Mouse (Mus musculus): ENCODE measurements around the gene Med22. TPM values are rescaled to one million over a fixed set of nuclear protein-coding genes. Genes with fewer than 3 reads are reported as not detected.

Med22 gene
- 96.5 and 99.5 TPM in 2 replicates for polyA plus RNA-seq (2014; fragmentation: Nextera tagmentation; extraction: Ambion mirVana)

DNA sequence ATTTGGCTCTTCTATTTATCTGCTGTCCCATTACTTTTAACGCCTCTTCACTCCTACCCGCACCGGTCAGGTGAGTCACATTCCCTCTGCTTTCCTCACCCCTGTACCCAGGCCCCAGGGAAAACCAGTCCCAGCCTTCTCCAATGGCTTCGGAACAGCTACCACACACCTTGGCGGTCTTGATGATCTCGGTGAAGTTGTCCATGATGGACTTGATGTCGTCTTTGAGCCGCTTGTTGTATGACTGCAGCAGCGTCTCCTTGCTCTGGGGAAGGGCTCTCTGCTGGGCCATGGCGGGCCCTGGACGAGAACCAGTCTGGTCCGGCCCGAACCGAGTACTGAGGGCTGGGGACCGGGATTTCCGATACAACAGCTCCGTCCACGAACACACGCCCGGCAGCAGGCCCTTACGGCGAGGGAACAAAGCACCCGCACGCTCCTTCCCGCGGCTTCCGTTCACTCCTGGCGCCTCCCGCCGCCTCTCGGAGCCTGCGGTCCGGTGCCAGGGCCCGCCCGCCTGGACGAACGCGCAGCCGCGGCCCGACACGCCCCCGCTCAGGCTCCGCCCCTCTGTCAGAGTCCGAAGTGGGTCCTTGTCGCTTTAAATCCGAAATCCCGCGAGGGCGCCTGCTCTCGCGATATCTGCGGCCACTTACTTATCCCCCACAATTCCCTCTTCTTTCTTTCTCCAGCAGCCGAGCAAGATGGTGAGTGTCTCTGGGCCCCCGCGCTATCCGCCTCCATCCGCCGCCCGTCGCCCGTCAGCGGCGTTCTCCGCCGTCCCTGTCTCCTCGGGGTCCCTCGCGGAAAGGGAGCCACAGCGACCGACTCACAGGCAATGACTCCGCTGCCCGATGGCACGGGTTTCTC is at the start of gene Med22, which contains the start of gene Rpl7a:
Gene Med22 (minus strand): TSS at position 554 of the 870 bp plus-strand sequence.
Gene Rpl7a (plus strand): TSS at position 641 of the 870 bp plus-strand sequence.
- H3K9me3 ChIP-seq (ENCODE audit: control insufficient read depth, low read length) = no peaks in the 10 kb centered on the region
- ATAC-seq (ENCODE audit: low FRiP score) (peak; percentile 90), DNase-seq (ENCODE audit: low spot score, missing footprints) (peak; percentile 100)
- H3K4me1 ChIP-seq (ENCODE audit: control insufficient read depth, insufficient read depth, low read length) = peaks cover 22% of the 10 kb centered on the region
- H3K36me3 ChIP-seq (ENCODE audit: control insufficient read depth, insufficient read depth, low read length) = peaks cover 31% of the 10 kb centered on the region
- peak within 1 kb of the TSS; percentile 89 for H3K9ac ChIP-seq (ENCODE audit: low read length)
- peak within 1 kb of the TSS; percentile 76 for H3K4me3 ChIP-seq (ENCODE audit: low read depth, low read length)
- H3K4me2 ChIP-seq = peak within 1 kb of the TSS; percentile 99
- H3K27ac ChIP-seq (ENCODE audit: low read depth, low read length) = peak within 1 kb of the TSS; percentile 62
- under 1% methylated on average over 55 of the region's 74 CpGs for WGBS
- no peaks in the 10 kb centered on the region for H3K27me3 ChIP-seq (ENCODE audit: control insufficient read depth, insufficient read depth, low read length)

DNA sequence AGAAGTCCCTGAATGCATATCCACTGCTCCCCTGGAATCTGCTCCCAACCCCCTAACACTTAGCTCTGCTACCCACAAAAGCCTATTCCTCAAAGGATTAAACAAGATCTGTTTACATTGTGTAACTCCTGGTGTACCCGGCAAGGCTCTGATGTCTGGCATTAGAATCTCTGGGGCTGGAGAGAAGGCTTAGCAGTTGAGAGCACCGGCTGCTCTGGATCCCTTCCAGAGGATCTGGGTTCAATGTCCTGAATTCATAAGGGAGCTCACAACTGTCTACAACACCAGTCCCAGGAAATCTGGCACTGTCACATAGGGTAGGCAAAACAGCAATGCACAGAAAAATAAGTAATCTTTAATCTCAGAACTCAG is 47.0 kb upstream of the Med22 start:
- H3K9me3 ChIP-seq (ENCODE audit: control insufficient read depth, low read length) = no peaks in the 10 kb centered on the region
- ATAC-seq (ENCODE audit: low FRiP score) = no peak
- H3K27ac ChIP-seq (ENCODE audit: low read depth, low read length) = no peak overlapping the region
- H3K4me3 ChIP-seq (ENCODE audit: low read depth, low read length) = no peak overlapping the region
- H3K9ac ChIP-seq (ENCODE audit: low read length) = no peak overlapping the region
- WGBS = 88% methylated on average over 2 of the region's 2 CpGs
- peaks cover 39% of the 10 kb centered on the region for H3K36me3 ChIP-seq (ENCODE audit: control insufficient read depth, insufficient read depth, low read length)
- no peaks in the 10 kb centered on the region for H3K27me3 ChIP-seq (ENCODE audit: control insufficient read depth, insufficient read depth, low read length)
- DNase-seq (ENCODE audit: low spot score, missing footprints) = no peak
- H3K4me1 ChIP-seq (ENCODE audit: control insufficient read depth, insufficient read depth, low read length) = no peaks in the 10 kb centered on the region
- no peak overlapping the region for H3K4me2 ChIP-seq

DNA sequence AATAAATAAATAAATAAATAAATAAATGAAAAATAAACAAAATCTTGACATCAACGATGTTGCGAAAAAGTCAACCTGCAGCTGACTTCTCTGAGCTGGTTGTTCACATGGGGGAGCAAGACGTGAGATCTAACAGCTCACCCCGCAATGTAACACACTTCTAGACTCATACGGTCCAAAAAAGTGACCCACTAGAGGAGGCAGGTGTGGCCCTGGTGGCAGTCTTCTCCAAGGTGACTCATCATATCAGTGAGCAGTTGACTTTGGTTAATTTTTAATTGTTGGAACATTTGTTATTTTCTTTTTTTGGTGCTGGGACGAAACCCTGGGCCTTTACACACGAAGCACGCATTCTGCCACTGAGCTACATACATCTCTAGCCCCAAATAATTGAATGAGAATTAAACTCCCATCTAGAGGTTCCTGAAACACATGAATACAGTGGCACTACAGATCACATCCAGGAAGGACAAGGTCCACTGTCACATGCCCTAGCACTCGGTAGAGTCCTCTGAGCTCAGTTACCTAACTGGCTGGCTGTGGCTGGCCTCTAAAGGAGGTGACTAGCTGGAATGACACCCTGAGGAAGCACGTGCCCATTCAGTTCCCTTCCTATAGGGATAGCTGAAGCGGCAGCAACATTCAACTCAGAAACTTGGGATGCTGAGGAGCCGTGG is 46.5 kb upstream of the Med22 start:
- ATAC-seq (ENCODE audit: low FRiP score) = no peak
- no peak overlapping the region for H3K27ac ChIP-seq (ENCODE audit: low read depth, low read length)
- H3K4me3 ChIP-seq (ENCODE audit: low read depth, low read length) = no peak overlapping the region
- H3K27me3 ChIP-seq (ENCODE audit: control insufficient read depth, insufficient read depth, low read length) = no peaks in the 10 kb centered on the region
- 91% methylated on average over 12 of the region's 12 CpGs for WGBS
- no peak overlapping the region for H3K4me2 ChIP-seq
- H3K9ac ChIP-seq (ENCODE audit: low read length) = no peak overlapping the region
- H3K4me1 ChIP-seq (ENCODE audit: control insufficient read depth, insufficient read depth, low read length) = no peaks in the 10 kb centered on the region
- no peak for DNase-seq (ENCODE audit: low spot score, missing footprints)
- H3K9me3 ChIP-seq (ENCODE audit: control insufficient read depth, low read length) = no peaks in the 10 kb centered on the region
- H3K36me3 ChIP-seq (ENCODE audit: control insufficient read depth, insufficient read depth, low read length) = peaks cover 37% of the 10 kb centered on the region

DNA sequence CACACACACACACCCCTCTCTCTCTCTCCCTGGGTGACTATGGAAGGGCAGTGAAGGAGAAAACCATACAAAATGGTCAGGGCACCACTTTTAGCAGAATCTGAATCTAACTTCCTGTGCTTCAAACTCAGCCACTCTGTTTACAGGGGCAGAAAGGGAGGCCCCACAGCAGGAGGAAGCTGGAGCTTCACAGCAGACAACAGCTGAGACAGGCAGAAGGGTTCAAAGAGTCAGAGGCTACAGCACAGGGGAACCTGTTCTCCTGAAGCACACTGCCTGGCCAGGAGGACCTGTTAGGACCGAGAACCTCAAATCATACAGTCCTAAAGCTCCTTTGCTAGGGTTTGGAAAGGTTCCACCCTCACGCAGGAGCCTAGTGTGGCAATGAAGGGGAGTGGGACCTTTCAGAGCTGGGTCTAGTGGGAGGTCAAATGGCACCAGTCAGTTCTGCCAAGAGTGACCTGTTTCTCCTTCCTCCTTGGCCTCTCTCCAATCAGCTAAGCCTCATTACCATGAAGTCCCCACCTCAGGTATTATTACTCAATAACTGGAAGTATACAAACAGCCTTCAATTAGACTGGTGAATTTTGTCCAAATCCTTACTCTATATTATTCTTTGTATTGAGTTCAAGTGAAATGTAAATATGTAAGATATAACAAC is 44.4 kb upstream of the Med22 start:
- no peak for ATAC-seq (ENCODE audit: low FRiP score)
- Histone ChIP-seq H3K27ac (ENCODE audit: low read depth, low read length) (no peak overlapping the region), H3K4me2 (no peak overlapping the region), H3K9me3 (ENCODE audit: control insufficient read depth, low read length) (no peaks in the 10 kb centered on the region), H3K36me3 (ENCODE audit: control insufficient read depth, insufficient read depth, low read length) (peaks cover 35% of the 10 kb centered on the region), H3K9ac (ENCODE audit: low read length) (no peak overlapping the region), H3K4me3 (ENCODE audit: low read depth, low read length) (no peak overlapping the region), H3K27me3 (ENCODE audit: control insufficient read depth, insufficient read depth, low read length) (no peaks in the 10 kb centered on the region), H3K4me1 (ENCODE audit: control insufficient read depth, insufficient read depth, low read length) (no peaks in the 10 kb centered on the region)
- no peak for DNase-seq (ENCODE audit: low spot score, missing footprints)
- 95% methylated on average over 2 of the region's 2 CpGs for WGBS

DNA sequence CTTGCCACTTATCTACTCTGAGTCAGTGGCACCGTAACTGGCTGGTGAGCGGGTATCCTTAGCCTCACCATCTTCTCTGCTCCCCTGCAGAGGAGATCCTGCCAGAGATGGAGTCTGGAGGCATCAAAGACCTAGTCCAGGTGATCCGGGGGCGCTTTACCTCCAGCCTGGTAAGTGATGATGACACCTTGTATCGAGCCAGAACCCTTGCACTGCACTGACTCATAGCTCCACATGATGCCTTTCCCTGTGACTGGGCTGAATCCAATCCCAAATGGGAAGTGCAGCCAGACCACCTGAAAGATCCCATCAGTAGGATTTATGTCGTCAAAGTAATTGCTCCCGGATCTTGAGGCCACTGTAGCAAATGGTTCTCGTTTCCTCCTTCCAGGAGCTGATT is 42.4 kb upstream of the Med22 start:
- H3K9me3 ChIP-seq (ENCODE audit: control insufficient read depth, low read length) = no peaks in the 10 kb centered on the region
- H3K27ac ChIP-seq (ENCODE audit: low read depth, low read length) = no peak overlapping the region
- no peak overlapping the region for H3K9ac ChIP-seq (ENCODE audit: low read length)
- peaks cover 31% of the 10 kb centered on the region for H3K36me3 ChIP-seq (ENCODE audit: control insufficient read depth, insufficient read depth, low read length)
- no peak overlapping the region for H3K4me3 ChIP-seq (ENCODE audit: low read depth, low read length)
- no peak for ATAC-seq (ENCODE audit: low FRiP score)
- no peaks in the 10 kb centered on the region for H3K27me3 ChIP-seq (ENCODE audit: control insufficient read depth, insufficient read depth, low read length)
- 94% methylated on average over 8 of the region's 8 CpGs for WGBS
- H3K4me2 ChIP-seq = no peak overlapping the region
- no peak for DNase-seq (ENCODE audit: low spot score, missing footprints)
- no peaks in the 10 kb centered on the region for H3K4me1 ChIP-seq (ENCODE audit: control insufficient read depth, insufficient read depth, low read length)

DNA sequence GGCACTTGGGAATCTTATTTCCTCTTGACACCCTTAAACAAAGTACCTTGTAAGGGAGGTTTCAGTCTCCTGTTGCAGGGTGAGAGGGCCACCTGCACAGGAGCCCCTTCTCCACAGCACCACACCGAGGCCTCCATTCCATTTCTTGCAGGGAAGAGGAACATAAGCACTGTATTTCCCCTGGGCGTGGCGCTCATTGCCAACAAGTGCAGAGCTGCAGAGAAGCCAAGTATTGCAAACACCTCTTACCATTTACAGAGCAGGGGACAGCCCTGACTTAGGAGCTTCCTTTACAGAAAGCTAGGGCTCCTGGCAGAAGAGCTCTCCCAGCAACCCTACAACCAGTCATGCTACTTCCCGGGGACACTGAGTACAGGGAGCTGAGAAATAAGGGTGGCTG is 41.7 kb upstream of the Med22 start:
- DNase-seq (ENCODE audit: low spot score, missing footprints) (no peak), ATAC-seq (ENCODE audit: low FRiP score) (no peak)
- Histone ChIP-seq H3K27ac (ENCODE audit: low read depth, low read length) (no peak overlapping the region), H3K4me2 (no peak overlapping the region), H3K4me3 (ENCODE audit: low read depth, low read length) (no peak overlapping the region), H3K27me3 (ENCODE audit: control insufficient read depth, insufficient read depth, low read length) (no peaks in the 10 kb centered on the region), H3K9ac (ENCODE audit: low read length) (no peak overlapping the region), H3K4me1 (ENCODE audit: control insufficient read depth, insufficient read depth, low read length) (no peaks in the 10 kb centered on the region), H3K36me3 (ENCODE audit: control insufficient read depth, insufficient read depth, low read length) (peaks cover 25% of the 10 kb centered on the region), H3K9me3 (ENCODE audit: control insufficient read depth, low read length) (no peaks in the 10 kb centered on the region)
- WGBS = 94% methylated on average over 4 of the region's 4 CpGs

DNA sequence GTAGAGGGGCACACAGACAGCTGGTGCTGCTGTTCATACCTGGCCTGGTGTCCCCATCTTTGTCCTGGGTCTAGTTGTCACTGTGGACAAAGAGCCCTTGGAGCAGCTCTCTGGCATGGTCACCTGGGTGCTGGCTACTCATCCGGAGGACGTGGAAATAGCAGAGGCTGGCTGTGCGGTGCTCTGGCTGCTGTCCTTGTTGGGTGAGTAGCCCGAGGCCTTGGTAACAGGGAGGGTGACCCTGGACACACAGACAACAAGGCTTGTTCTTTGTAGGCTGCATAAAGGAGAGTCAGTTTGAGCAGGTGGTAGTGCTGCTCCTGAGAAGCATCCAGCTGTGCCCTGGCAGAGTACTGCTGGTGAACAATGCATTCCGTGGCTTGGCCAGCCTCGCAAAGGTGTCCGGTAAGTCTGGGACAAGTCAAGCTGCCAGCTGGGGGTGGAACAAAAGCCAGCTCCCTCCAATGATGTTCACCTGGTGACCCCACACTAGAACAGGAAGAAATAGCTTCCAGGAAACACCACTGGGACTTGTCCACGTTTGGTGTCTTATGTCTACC is 40.9 kb upstream of the Med22 start:
- Histone ChIP-seq H3K4me3 (ENCODE audit: low read depth, low read length) (no peak overlapping the region), H3K9me3 (ENCODE audit: control insufficient read depth, low read length) (no peaks in the 10 kb centered on the region), H3K36me3 (ENCODE audit: control insufficient read depth, insufficient read depth, low read length) (peaks cover 20% of the 10 kb centered on the region), H3K27ac (ENCODE audit: low read depth, low read length) (no peak overlapping the region), H3K4me1 (ENCODE audit: control insufficient read depth, insufficient read depth, low read length) (no peaks in the 10 kb centered on the region), H3K4me2 (no peak overlapping the region), H3K27me3 (ENCODE audit: control insufficient read depth, insufficient read depth, low read length) (no peaks in the 10 kb centered on the region), H3K9ac (ENCODE audit: low read length) (no peak overlapping the region)
- no peak for DNase-seq (ENCODE audit: low spot score, missing footprints)
- no peak for ATAC-seq (ENCODE audit: low FRiP score)
- WGBS = 89% methylated on average over 8 of the region's 8 CpGs

DNA sequence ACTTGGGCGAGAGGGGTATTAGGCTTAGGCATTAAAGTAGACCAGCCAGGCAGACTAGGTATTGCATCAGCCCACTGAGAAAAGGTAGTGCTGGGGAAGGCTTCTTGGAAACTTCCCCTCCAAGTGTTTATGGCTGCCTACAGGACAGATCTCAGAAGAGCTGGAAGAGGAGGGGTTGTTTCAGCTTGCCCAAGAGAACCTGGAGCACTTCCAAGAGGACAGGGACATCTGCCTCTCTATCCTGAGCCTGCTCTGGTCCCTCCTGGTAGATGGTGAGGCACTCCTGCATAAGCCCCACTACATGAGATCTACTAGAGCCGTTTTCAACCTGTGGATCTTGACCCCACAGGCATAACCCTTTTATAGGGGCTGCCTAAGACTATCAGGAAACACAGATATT is 39.9 kb upstream of the Med22 start:
- Histone ChIP-seq H3K9me3 (ENCODE audit: control insufficient read depth, low read length) (no peaks in the 10 kb centered on the region), H3K4me1 (ENCODE audit: control insufficient read depth, insufficient read depth, low read length) (no peaks in the 10 kb centered on the region), H3K4me2 (no peak overlapping the region), H3K9ac (ENCODE audit: low read length) (no peak overlapping the region), H3K27ac (ENCODE audit: low read depth, low read length) (no peak overlapping the region), H3K4me3 (ENCODE audit: low read depth, low read length) (no peak overlapping the region), H3K27me3 (ENCODE audit: control insufficient read depth, insufficient read depth, low read length) (no peaks in the 10 kb centered on the region), H3K36me3 (ENCODE audit: control insufficient read depth, insufficient read depth, low read length) (peaks cover 13% of the 10 kb centered on the region)
- DNase-seq (ENCODE audit: low spot score, missing footprints) (no peak), ATAC-seq (ENCODE audit: low FRiP score) (no peak)
- WGBS = 92% methylated on average over 2 of the region's 2 CpGs

Data from midbrain, embryonic 11.5 days (tissue).